Mouse (Mus musculus) erythroblast, embryonic 14.5 days (primary cell): ENCODE measurements around the gene Pcnx. TPM values are rescaled to one million over a fixed set of nuclear protein-coding genes. Genes with fewer than 3 reads are reported as not detected.

Experiments used
- H3K27me3 ChIP-seq: 2 replicates; pipeline ENCODE4 v1.6.1; 2012; ENCODE audit warnings: inconsistent platforms; ENCODE audit not compliant: control insufficient read depth
- H3K36me3 ChIP-seq: 2 replicates; pipeline ENCODE4 v1.6.1; 2012; ENCODE audit warnings: mild to moderate bottlenecking, inconsistent platforms; ENCODE audit not compliant: control insufficient read depth
- H3K4me1 ChIP-seq: 2 replicates; pipeline ENCODE4 v1.6.1; 2012; ENCODE audit warnings: inconsistent platforms; ENCODE audit not compliant: control insufficient read depth
- H3K4me3 ChIP-seq: replicated peaks from 2 replicates; pipeline ENCODE3; 2012; ENCODE audit warnings: moderate library complexity, mild to moderate bottlenecking, inconsistent platforms
- H3K9me3 ChIP-seq: 2 replicates; pipeline ENCODE4 v1.6.1; 2012; ENCODE audit warnings: low read length, inconsistent platforms, mixed read lengths; ENCODE audit not compliant: control insufficient read depth
- GATA1 ChIP-seq: IDR thresholded peaks from 2 replicates; pipeline ENCODE4 v1.6.1; 2012; ENCODE audit warnings: low read length, inconsistent platforms, mixed read lengths
- TAL1 ChIP-seq: IDR thresholded peaks from 3 replicates; pipeline ENCODE4 v1.6.1; 2012; ENCODE audit warnings: low read length, inconsistent platforms, mixed read lengths
- polyA plus RNA-seq: library from polyadenylated mRNA; stranded (reverse); fragments of >175 nt; gene quantifications from 2 replicates; pipeline ENCODE4 v1.2.3, GENCODE M21; 2012

Pcnx gene
- polyA plus RNA-seq, 1 experiment = 0.03 TPM

- Histone ChIP-seq H3K4me1 (no peaks in the 10 kb centered on the region), H3K9me3 (no peaks in the 10 kb centered on the region), H3K27me3 (no peaks in the 10 kb centered on the region), H3K4me3 (no peak overlapping the region), H3K36me3 (no peaks in the 10 kb centered on the region)
- TF ChIP-seq TAL1 (no peak), GATA1 (no peak)
These were observed 23.7 kb downstream of the Pcnx start for GRCm38 (mm10) chr12:81883255-81884106.

- H3K4me1 ChIP-seq = no peaks in the 10 kb centered on the region
- no peaks in the 10 kb centered on the region for H3K27me3 ChIP-seq
- no peak overlapping the region for H3K4me3 ChIP-seq
- TF ChIP-seq GATA1 (no peak), TAL1 (no peak)
- H3K9me3 ChIP-seq = no peaks in the 10 kb centered on the region
- no peaks in the 10 kb centered on the region for H3K36me3 ChIP-seq
These were observed 24.2 kb downstream of the Pcnx start for GRCm38 (mm10) chr12:81884107-81884398.

GRCm38 (mm10) chr12:81884983-81885382 is 25.2 kb downstream of the Pcnx start:
- TF ChIP-seq TAL1 (no peak), GATA1 (no peak)

GRCm38 (mm10) chr12:81885982-81886381 is 26.2 kb downstream of the Pcnx start:
- TF ChIP-seq GATA1 (no peak), TAL1 (no peak)
- H3K4me3 ChIP-seq = no peak overlapping the region
- H3K27me3 ChIP-seq = no peaks in the 10 kb centered on the region
- H3K9me3 ChIP-seq = no peaks in the 10 kb centered on the region
- no peaks in the 10 kb centered on the region for H3K4me1 ChIP-seq
- H3K36me3 ChIP-seq = no peaks in the 10 kb centered on the region

More at GRCm38 (mm10) chr12:81884983-81885382, 25.2 kb downstream of the Pcnx start:
- H3K27me3 ChIP-seq = no peaks in the 10 kb centered on the region
- no peak overlapping the region for H3K4me3 ChIP-seq
- H3K9me3 ChIP-seq = no peaks in the 10 kb centered on the region
- no peaks in the 10 kb centered on the region for H3K4me1 ChIP-seq
- H3K36me3 ChIP-seq = no peaks in the 10 kb centered on the region

- H3K4me3 ChIP-seq = no peak overlapping the region
- no peaks in the 10 kb centered on the region for H3K9me3 ChIP-seq
- TF ChIP-seq TAL1 (no peak), GATA1 (no peak)
- no peaks in the 10 kb centered on the region for H3K27me3 ChIP-seq
- H3K36me3 ChIP-seq = no peaks in the 10 kb centered on the region
- no peaks in the 10 kb centered on the region for H3K4me1 ChIP-seq
These were observed 29.1 kb downstream of the Pcnx start for GRCm38 (mm10) chr12:81888954-81889353.

- H3K4me1 ChIP-seq = no peaks in the 10 kb centered on the region
- H3K4me3 ChIP-seq = no peak overlapping the region
- no peaks in the 10 kb centered on the region for H3K27me3 ChIP-seq
- H3K36me3 ChIP-seq = no peaks in the 10 kb centered on the region
- TF ChIP-seq GATA1 (no peak), TAL1 (no peak)
- no peaks in the 10 kb centered on the region for H3K9me3 ChIP-seq
These were observed 32.1 kb downstream of the Pcnx start for GRCm38 (mm10) chr12:81891946-81892345.

- no peaks in the 10 kb centered on the region for H3K27me3 ChIP-seq
- no peaks in the 10 kb centered on the region for H3K36me3 ChIP-seq
- no peaks in the 10 kb centered on the region for H3K9me3 ChIP-seq
- TF ChIP-seq GATA1 = no peak
- no peak for TF ChIP-seq TAL1
- no peak overlapping the region for H3K4me3 ChIP-seq
- no peaks in the 10 kb centered on the region for H3K4me1 ChIP-seq
These were observed 34.5 kb downstream of the Pcnx start for GRCm38 (mm10) chr12:81894311-81894710.

- no peak overlapping the region for H3K4me3 ChIP-seq
- no peaks in the 10 kb centered on the region for H3K4me1 ChIP-seq
- no peaks in the 10 kb centered on the region for H3K9me3 ChIP-seq
- TF ChIP-seq GATA1 (no peak), TAL1 (no peak)
- H3K27me3 ChIP-seq = no peaks in the 10 kb centered on the region
- no peaks in the 10 kb centered on the region for H3K36me3 ChIP-seq
These were observed 36.2 kb downstream of the Pcnx start for GRCm38 (mm10) chr12:81895986-81896385.

- no peak overlapping the region for H3K4me3 ChIP-seq
- no peaks in the 10 kb centered on the region for H3K9me3 ChIP-seq
- H3K4me1 ChIP-seq = no peaks in the 10 kb centered on the region
- no peak for TF ChIP-seq GATA1
- TF ChIP-seq TAL1 = no peak
- H3K36me3 ChIP-seq = no peaks in the 10 kb centered on the region
- no peaks in the 10 kb centered on the region for H3K27me3 ChIP-seq
These were observed 44.6 kb downstream of the Pcnx start for GRCm38 (mm10) chr12:81904456-81904855.

GRCm38 (mm10) chr12:81905865-81906264 is 46.0 kb downstream of the Pcnx start:
- H3K36me3 ChIP-seq = no peaks in the 10 kb centered on the region
- no peak overlapping the region for H3K4me3 ChIP-seq
- no peaks in the 10 kb centered on the region for H3K4me1 ChIP-seq
- no peaks in the 10 kb centered on the region for H3K27me3 ChIP-seq
- TF ChIP-seq TAL1 (no peak), GATA1 (no peak)
- no peaks in the 10 kb centered on the region for H3K9me3 ChIP-seq
